Mouse (Mus musculus) thymus, postnatal 25 days (tissue): Measurements from ENCODE around the gene Hoxc9.

Source experiments
- DNase-seq: peaks from one replicate; pipeline ENCODE4 v3.0.0; 2022

Hoxc9 gene

GRCm38 (mm10) chr15:102976171-102976570 lies at the start of gene Hoxc9:
TSS of gene Hoxc9 (plus strand) at chr15:102976439.
- no peak for DNase-seq

- DNase-seq = no peak
These were observed 49.1 kb upstream of the Hoxc9 start for GRCm38 (mm10) chr15:102927032-102927645.

- DNase-seq = no peak
These were observed 44.4 kb upstream of the Hoxc9 start for GRCm38 (mm10) chr15:102931706-102932358.

- DNase-seq = no peak
These were observed 41.8 kb upstream of the Hoxc9 start for GRCm38 (mm10) chr15:102934438-102934837.

- DNase-seq = no peak
These were observed 41.3 kb upstream of the Hoxc9 start for GRCm38 (mm10) chr15:102934897-102935296.

GRCm38 (mm10) chr15:102936279-102936972 lies 39.8 kb upstream of the Hoxc9 start, which contains the start of gene Hoxc12:
TSS of gene Hoxc12 (plus strand) at chr15:102936757.
- no peak for DNase-seq

GRCm38 (mm10) chr15:102937036-102937666 lies 39.1 kb upstream of the Hoxc9 start:
- no peak for DNase-seq

- DNase-seq = no peak
These were observed 36.7 kb upstream of the Hoxc9 start for GRCm38 (mm10) chr15:102939256-102940155.

GRCm38 (mm10) chr15:102942739-102943467 lies 33.3 kb upstream of the Hoxc9 start:
- no peak for DNase-seq

- no peak for DNase-seq
These were observed 32.8 kb upstream of the Hoxc9 start for GRCm38 (mm10) chr15:102943468-102943813.

GRCm38 (mm10) chr15:102945185-102946077 lies 30.8 kb upstream of the Hoxc9 start:
- no peak for DNase-seq

- no peak for DNase-seq
These were observed 29.0 kb upstream of the Hoxc9 start for GRCm38 (mm10) chr15:102947276-102947675.

- no peak for DNase-seq
These were observed 27.4 kb upstream of the Hoxc9 start for GRCm38 (mm10) chr15:102948842-102949241.

- DNase-seq = no peak
These were observed 26.5 kb upstream of the Hoxc9 start for GRCm38 (mm10) chr15:102949696-102950095.

GRCm38 (mm10) chr15:102950877-102951276 lies 25.4 kb upstream of the Hoxc9 start:
- DNase-seq = no peak

GRCm38 (mm10) chr15:102953561-102953960 lies 22.7 kb upstream of the Hoxc9 start:
- no peak for DNase-seq

GRCm38 (mm10) chr15:102954192-102955006 lies 21.8 kb upstream of the Hoxc9 start, which contains the start of gene Hoxc11:
TSS of gene Hoxc11 (plus strand) at chr15:102954427.
- no peak for DNase-seq

GRCm38 (mm10) chr15:102955007-102955382 lies 21.2 kb upstream of the Hoxc9 start:
- no peak for DNase-seq

- no peak for DNase-seq
These were observed 20.2 kb upstream of the Hoxc9 start for GRCm38 (mm10) chr15:102955833-102956640.
